Mouse (Mus musculus) sigmoid colon, adult 10 weeks (tissue): ENCODE data around the gene Znrd1as. TPM values are rescaled to one million over a fixed set of nuclear protein-coding genes. Genes with fewer than 3 reads are reported as not detected.

Source experiments
- polyA plus RNA-seq: library from polyadenylated mRNA; stranded (reverse); fragments of 350-450 nt; fragmentation: Illumina TruSeq; extraction: RNeasy Lipid Tissue Mini Kit (QIAGEN cat#74804); gene quantifications from one replicate; pipeline ENCODE4 v1.2.3, GENCODE M21; 2014; ENCODE audit warnings: low read depth, low replicate concordance

Gene Znrd1as
- 22.8 TPM for polyA plus RNA-seq

DNA sequence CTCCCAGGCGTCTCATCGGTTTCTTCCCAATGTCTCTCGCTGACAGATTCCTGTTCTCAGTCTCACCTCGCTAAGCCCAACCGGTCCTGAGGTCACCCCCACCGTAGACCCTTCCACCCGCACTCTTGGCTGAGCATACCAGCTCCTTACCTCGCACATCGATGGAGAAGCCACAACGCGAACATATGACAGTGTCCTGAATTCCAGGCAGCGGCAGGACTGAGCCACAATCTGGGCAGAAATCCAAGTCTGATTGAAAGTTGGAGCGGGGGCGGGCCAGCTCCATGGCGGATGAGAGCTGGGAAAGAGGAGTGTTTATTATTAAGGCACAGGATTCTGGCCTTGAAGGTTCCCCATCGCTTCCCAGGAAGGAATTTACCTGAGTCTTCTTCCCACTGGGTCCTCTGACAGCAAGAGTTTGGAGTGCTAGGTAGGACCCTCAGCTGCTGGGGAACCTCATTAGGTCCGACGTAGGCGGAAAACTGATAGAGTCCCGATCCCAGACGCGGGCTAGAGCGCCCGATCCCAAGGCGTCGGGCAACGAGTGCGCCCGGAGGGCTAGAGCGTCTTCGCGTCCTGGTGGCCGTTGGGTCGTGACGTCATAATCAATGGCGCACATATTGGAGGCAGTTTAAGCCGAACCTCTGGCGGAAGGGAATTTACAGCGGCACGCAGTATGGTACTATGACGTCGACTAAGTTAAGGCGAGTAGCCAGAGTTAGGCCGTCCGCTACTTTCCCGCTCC is at the start of gene Znrd1as, which contains the start of gene Znrd1:
TSS of gene Znrd1as (plus strand) at position 594 of the 745 bp plus-strand sequence.
TSS of gene Znrd1 (minus strand) at position 561 of the 745 bp plus-strand sequence.

DNA sequence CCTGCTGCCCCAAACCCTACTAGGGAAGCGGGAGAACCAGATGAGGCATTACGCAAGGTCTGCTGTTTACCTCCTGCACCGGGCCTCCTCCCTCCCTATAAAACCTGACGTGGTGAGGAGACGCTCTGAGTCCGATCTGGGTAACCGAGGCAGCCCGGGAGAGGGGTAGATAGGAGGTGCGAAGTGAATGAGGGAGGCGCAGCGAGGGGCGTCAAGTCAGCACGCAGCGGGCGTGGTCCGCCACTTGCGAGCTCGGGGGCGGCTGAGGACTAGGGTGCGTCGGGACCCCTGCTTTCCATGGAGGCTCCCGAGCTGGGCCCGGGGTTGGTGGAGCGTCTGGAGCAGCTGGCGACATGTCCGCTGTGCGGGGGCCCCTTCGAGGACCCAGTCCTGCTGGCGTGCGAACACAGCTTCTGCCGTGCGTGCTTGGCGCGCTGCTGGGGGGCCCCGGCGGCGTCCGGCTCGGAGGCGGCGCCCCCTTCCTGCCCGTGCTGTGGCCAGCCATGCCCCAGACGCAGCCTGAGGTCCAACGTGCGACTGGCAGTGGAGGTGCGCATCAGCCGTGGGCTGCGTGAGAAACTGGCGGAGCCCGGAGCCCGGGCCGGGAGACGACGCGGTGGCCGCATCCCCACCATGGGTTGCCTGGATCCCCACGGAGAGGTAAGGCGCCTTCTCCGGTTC is 15.5 kb upstream of the Znrd1as start, which contains the start of gene Rnf39:
TSS of gene Rnf39 (plus strand) at position 128 of the 681 bp plus-strand sequence.

DNA sequence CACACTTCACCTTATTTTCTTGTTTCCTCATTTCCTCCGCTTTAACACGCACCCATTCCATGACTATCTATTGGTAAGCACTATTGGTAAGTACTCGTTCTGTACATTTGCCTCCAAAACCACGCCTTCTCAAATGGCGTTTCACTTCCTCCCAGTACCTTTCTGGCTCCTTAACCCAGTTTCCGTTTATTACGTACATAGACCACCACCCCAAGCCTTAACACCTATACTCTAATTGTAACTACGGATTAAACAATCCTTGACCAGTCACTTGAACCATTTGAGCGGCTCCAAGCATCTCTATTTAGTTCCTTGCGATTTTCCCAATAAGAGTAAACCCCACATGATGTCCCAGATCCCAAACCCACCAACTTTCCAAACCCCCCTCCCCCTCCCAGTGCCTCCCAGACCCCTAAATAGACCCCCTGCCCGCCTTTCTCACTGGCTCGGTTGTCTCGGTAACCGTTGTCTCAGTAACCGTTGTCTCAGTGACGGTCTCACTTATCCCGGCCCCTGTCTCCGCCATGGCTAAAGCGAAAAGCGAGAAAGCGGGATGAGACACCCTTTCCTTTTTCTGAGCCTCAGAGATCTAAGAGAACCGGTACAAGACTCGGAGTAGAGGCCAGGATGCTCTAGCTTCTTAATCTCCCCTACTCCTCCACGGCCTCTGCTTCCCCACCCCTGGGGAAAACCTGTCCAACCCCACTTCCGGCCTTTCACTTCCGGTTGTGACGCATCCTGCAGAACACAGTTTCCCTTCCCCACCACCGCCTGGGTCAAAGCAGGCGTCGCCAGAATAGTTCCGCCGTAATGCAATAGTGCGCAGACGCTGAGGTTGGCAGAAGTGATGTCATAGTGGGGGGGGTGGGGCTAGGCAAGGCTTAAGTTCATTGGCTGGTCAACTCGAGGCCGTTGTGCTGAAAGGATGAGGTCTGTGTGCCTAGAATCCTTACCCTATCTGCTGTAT is 7.1 kb upstream of the Znrd1as start, which contains the start of gene Ppp1r11:
TSS of gene Ppp1r11 (minus strand) at position 761 of the 967 bp plus-strand sequence.

GRCm38 (mm10) chr17:36981221-36981813 is 22.9 kb downstream of the Znrd1as start, which contains the start of gene 2410137M14Rik:
Gene 2410137M14Rik, minus strand, starts transcription at chr17:36981237.

DNA sequence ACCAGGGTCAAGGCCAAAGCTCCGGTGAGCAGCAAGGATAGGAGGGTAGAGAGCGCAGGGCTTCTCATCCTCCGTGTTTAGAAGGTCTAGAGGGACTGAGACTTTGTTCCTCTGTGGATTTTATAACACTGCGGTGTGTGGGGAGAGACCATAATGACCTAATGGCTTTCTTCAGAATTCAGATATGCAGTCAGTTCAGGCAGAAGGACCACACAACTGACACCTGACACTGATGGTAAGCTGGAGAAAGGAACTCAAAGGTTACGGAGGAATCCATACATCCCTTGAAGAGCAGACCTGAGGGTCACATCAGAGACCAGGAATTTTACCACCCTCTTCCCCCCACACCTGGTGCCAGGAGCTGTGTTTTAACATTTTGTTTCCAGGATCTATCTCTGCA is 31.0 kb downstream of the Znrd1as start, which contains the start of gene H2-M5:
TSS of gene H2-M5 (minus strand) at position 101 of the 400 bp plus-strand sequence.

GRCm38 (mm10) chr17:37000863-37001262 is 42.5 kb downstream of the Znrd1as start, which contains the start of gene Zfp57:
Gene Zfp57, plus strand, starts transcription at chr17:37001163.

Other genes starting within 250 kb of the Znrd1as start
- not detected for gene H2-M10.5, start 185.7 kb upstream of the Znrd1as start, polyA plus RNA-seq
- gene H2-M10.6, start 146.4 kb upstream of the Znrd1as start, polyA plus RNA-seq, result not detected
- gene Trim26, start 121.5 kb upstream of the Znrd1as start, polyA plus RNA-seq, result 37.0 TPM
- gene Trim15, start 91.4 kb upstream of the Znrd1as start, polyA plus RNA-seq, result 2.2 TPM
- not detected for gene Trim10, start 89.0 kb upstream of the Znrd1as start, polyA plus RNA-seq
- gene Trim40, start 68.5 kb upstream of the Znrd1as start, polyA plus RNA-seq, result 29.1 TPM
- 77.1 TPM for gene Trim31, start 60.5 kb upstream of the Znrd1as start, polyA plus RNA-seq
- 7.3 TPM for gene Rnf39, start 15.7 kb upstream of the Znrd1as start, polyA plus RNA-seq
- gene Ppp1r11, start 6.9 kb upstream of the Znrd1as start, polyA plus RNA-seq, result 9.2 TPM
- 19.7 TPM for gene Znrd1, start within 50 bp of the Znrd1as start, polyA plus RNA-seq
- not detected for gene 2410137M14Rik, start 22.6 kb downstream of the Znrd1as start, polyA plus RNA-seq
- gene H2-M5, start 30.9 kb downstream of the Znrd1as start, polyA plus RNA-seq, result 0.28 TPM
- 5.1 TPM for gene Zfp57, start 42.6 kb downstream of the Znrd1as start, polyA plus RNA-seq
- gene Mog, start 64.8 kb downstream of the Znrd1as start, polyA plus RNA-seq, result not detected
- gene Gabbr1, start 87.4 kb downstream of the Znrd1as start, polyA plus RNA-seq, result 42.1 TPM
- gene Olfr90, start 129.9 kb downstream of the Znrd1as start, polyA plus RNA-seq, result not detected
- gene Olfr91, start 139.7 kb downstream of the Znrd1as start, polyA plus RNA-seq, result not detected
- not detected for gene Olfr92, start 161.5 kb downstream of the Znrd1as start, polyA plus RNA-seq
- gene Olfr93, start 202.9 kb downstream of the Znrd1as start, polyA plus RNA-seq, result not detected
- gene Ubd, start 235.3 kb downstream of the Znrd1as start, polyA plus RNA-seq, result 12.9 TPM
- not detected for gene Olfr94, start 242.4 kb downstream of the Znrd1as start, polyA plus RNA-seq